Mouse (Mus musculus) CD8-positive naive resting alpha-beta T cell, adult 57 days (primary cell): ENCODE measurements around the gene Slc35b1. TPM values are rescaled to one million over a fixed set of nuclear protein-coding genes. Genes with fewer than 3 reads are reported as not detected.

ENCODE experiments used
- total RNA-seq: library from RNA; stranded (reverse); gene quantifications from one replicate; pipeline ENCODE4 v1.2.4, GENCODE M21; 2023

Gene Slc35b1
- 48.9 TPM for total RNA-seq

GRCm38 (mm10) chr11:95384319-95384972 lies at the start of gene Slc35b1:
Gene Slc35b1 (plus strand): TSS chr11:95384692.

GRCm38 (mm10) chr11:95336568-95337128 lies 47.8 kb upstream of the Slc35b1 start, which contains the start of gene Fam117a:
Gene Fam117a (plus strand): TSS chr11:95337018.

GRCm38 (mm10) chr11:95413641-95414535 lies 29.4 kb downstream of the Slc35b1 start, which contains the start of gene Spop:
Gene Spop (plus strand): TSS chr11:95414080.

Other genes starting within 250 kb of the Slc35b1 start
- gene Dlx4, start 238.4 kb upstream of the Slc35b1 start, total RNA-seq: not detected
- gene Tac4, start 123.2 kb upstream of the Slc35b1 start, total RNA-seq: not detected
- gene Kat7, start 74.4 kb upstream of the Slc35b1 start, total RNA-seq: 90.8 TPM
- gene Fam117a, start 47.7 kb upstream of the Slc35b1 start, total RNA-seq: 89.7 TPM
- gene Spop, start 29.4 kb downstream of the Slc35b1 start, total RNA-seq: 76.1 TPM
- not detected for gene Nxph3, start 129.9 kb downstream of the Slc35b1 start, total RNA-seq
- gene Ngfr, start 203.0 kb downstream of the Slc35b1 start, total RNA-seq: 0.24 TPM